Mouse (Mus musculus): ENCODE results near the gene Sash3. TPM values are rescaled to one million over a fixed set of nuclear protein-coding genes. Genes with fewer than 3 reads are reported as not detected.

Gene Sash3
- total and polyA plus RNA-seq, 2 experiments from 2014 or later: 0.81 to 1.5 TPM

GRCm38 (mm10) chrX:48129167-48129566 lies 17.1 kb upstream of the Sash3 start:
- H3K9me3 ChIP-seq (ENCODE audit: low read length): no peaks in the 10 kb centered on the region
- no peak for TF ChIP-seq CTCF (IDR thresholded peaks at IDR 0.05; ENCODE audit: low read depth)
- no peak for ATAC-seq
- H3K4me3 ChIP-seq (ENCODE audit: low read length): no peak overlapping the region
- H3K36me3 ChIP-seq (ENCODE audit: insufficient read depth, low read length): no peaks in the 10 kb centered on the region
- WGBS: 67% methylated on average over 1 of the region's 1 CpGs
- H3K27me3 ChIP-seq (ENCODE audit: insufficient read depth, low read length): no peaks in the 10 kb centered on the region
- H3K9ac ChIP-seq (replicated peaks; ENCODE audit: low read length): no peak overlapping the region
- H3K4me1 ChIP-seq (ENCODE audit: insufficient read depth, low read length): no peaks in the 10 kb centered on the region
- H3K4me2 ChIP-seq (ENCODE audit: low read depth, low read length): no peak overlapping the region
- no peak for DNase-seq (ENCODE audit: low spot score)
- H3K27ac ChIP-seq: no peak overlapping the region

GRCm38 (mm10) chrX:48136935-48137334 lies 9.3 kb upstream of the Sash3 start:
- WGBS: 85% methylated on average over 4 of the region's 4 CpGs
- Histone ChIP-seq H3K4me2 (ENCODE audit: low read depth, low read length) (no peak overlapping the region), H3K4me3 (ENCODE audit: low read length) (no peak overlapping the region), H3K27me3 (ENCODE audit: insufficient read depth, low read length) (no peaks in the 10 kb centered on the region), H3K36me3 (ENCODE audit: insufficient read depth, low read length) (no peaks in the 10 kb centered on the region), H3K9ac (replicated peaks; ENCODE audit: low read length) (no peak overlapping the region), H3K4me1 (ENCODE audit: insufficient read depth, low read length) (no peaks in the 10 kb centered on the region), H3K9me3 (ENCODE audit: low read length) (no peaks in the 10 kb centered on the region), H3K27ac (no peak overlapping the region)
- DNase-seq (ENCODE audit: low spot score) (no peak), ATAC-seq (no peak)
- TF ChIP-seq CTCF (IDR thresholded peaks at IDR 0.05; ENCODE audit: low read depth): no peak

- Histone ChIP-seq H3K27ac (no peak overlapping the region), H3K4me1 (ENCODE audit: insufficient read depth, low read length) (no peaks in the 10 kb centered on the region), H3K4me3 (ENCODE audit: low read length) (no peak overlapping the region), H3K9me3 (ENCODE audit: low read length) (no peaks in the 10 kb centered on the region), H3K36me3 (ENCODE audit: insufficient read depth, low read length) (no peaks in the 10 kb centered on the region), H3K9ac (replicated peaks; ENCODE audit: low read length) (no peak overlapping the region), H3K4me2 (ENCODE audit: low read depth, low read length) (no peak overlapping the region), H3K27me3 (ENCODE audit: insufficient read depth, low read length) (no peaks in the 10 kb centered on the region)
- DNase-seq (ENCODE audit: low spot score) (no peak), ATAC-seq (no peak)
- TF ChIP-seq CTCF (IDR thresholded peaks at IDR 0.05; ENCODE audit: low read depth): no peak
- WGBS: 73% methylated on average over 6 of the region's 6 CpGs
These were observed 8.2 kb upstream of the Sash3 start for GRCm38 (mm10) chrX:48138011-48138410.

GRCm38 (mm10) chrX:48138539-48139275 lies 7.5 kb upstream of the Sash3 start:
- TF ChIP-seq CTCF (IDR thresholded peaks at IDR 0.05; ENCODE audit: low read depth): no peak
- Histone ChIP-seq H3K27me3 (ENCODE audit: insufficient read depth, low read length) (no peaks in the 10 kb centered on the region), H3K4me2 (ENCODE audit: low read depth, low read length) (no peak overlapping the region), H3K9ac (replicated peaks; ENCODE audit: low read length) (no peak overlapping the region), H3K4me1 (ENCODE audit: insufficient read depth, low read length) (no peaks in the 10 kb centered on the region), H3K36me3 (ENCODE audit: insufficient read depth, low read length) (no peaks in the 10 kb centered on the region), H3K27ac (no peak overlapping the region), H3K9me3 (ENCODE audit: low read length) (no peaks in the 10 kb centered on the region), H3K4me3 (ENCODE audit: low read length) (no peak overlapping the region)
- 51% methylated on average over 7 of the region's 7 CpGs for WGBS
- ATAC-seq: no peak
- peak; percentile 18 for DNase-seq (ENCODE audit: low spot score)

GRCm38 (mm10) chrX:48139368-48140285 lies 6.6 kb upstream of the Sash3 start:
- Histone ChIP-seq H3K27me3 (ENCODE audit: insufficient read depth, low read length) (no peaks in the 10 kb centered on the region), H3K27ac (no peak overlapping the region), H3K4me1 (ENCODE audit: insufficient read depth, low read length) (no peaks in the 10 kb centered on the region), H3K9ac (replicated peaks; ENCODE audit: low read length) (no peak overlapping the region), H3K4me3 (ENCODE audit: low read length) (no peak overlapping the region), H3K9me3 (ENCODE audit: low read length) (no peaks in the 10 kb centered on the region), H3K36me3 (ENCODE audit: insufficient read depth, low read length) (no peaks in the 10 kb centered on the region), H3K4me2 (ENCODE audit: low read depth, low read length) (no peak overlapping the region)
- 43% methylated on average over 14 of the region's 14 CpGs for WGBS
- TF ChIP-seq CTCF (IDR thresholded peaks at IDR 0.05; ENCODE audit: low read depth): no peak
- DNase-seq (ENCODE audit: low spot score) (no peak), ATAC-seq (no peak)

- no peak for TF ChIP-seq CTCF (IDR thresholded peaks at IDR 0.05; ENCODE audit: low read depth)
These were observed 5.9 kb upstream of the Sash3 start for GRCm38 (mm10) chrX:48140286-48140877.

More at GRCm38 (mm10) chrX:48140286-48140877, 5.9 kb upstream of the Sash3 start:
- no peak overlapping the region for H3K4me2 ChIP-seq (ENCODE audit: low read depth, low read length)
- H3K36me3 ChIP-seq (ENCODE audit: insufficient read depth, low read length): no peaks in the 10 kb centered on the region
- no peak overlapping the region for H3K9ac ChIP-seq (replicated peaks; ENCODE audit: low read length)
- ATAC-seq (no peak), DNase-seq (ENCODE audit: low spot score) (no peak)
- H3K27ac ChIP-seq: no peak overlapping the region
- no peaks in the 10 kb centered on the region for H3K27me3 ChIP-seq (ENCODE audit: insufficient read depth, low read length)
- WGBS: 59% methylated on average over 3 of the region's 3 CpGs
- H3K4me3 ChIP-seq (ENCODE audit: low read length): no peak overlapping the region
- no peaks in the 10 kb centered on the region for H3K4me1 ChIP-seq (ENCODE audit: insufficient read depth, low read length)
- no peaks in the 10 kb centered on the region for H3K9me3 ChIP-seq (ENCODE audit: low read length)

Data from hindbrain, postnatal 0 days (tissue).